Mouse (Mus musculus): ENCODE results near the gene Ociad2. TPM values are rescaled to one million over a fixed set of nuclear protein-coding genes. Genes with fewer than 3 reads are reported as not detected.

Gene Ociad2
- polyA plus RNA-seq, 1 experiment: 18.0 TPM

DNA sequence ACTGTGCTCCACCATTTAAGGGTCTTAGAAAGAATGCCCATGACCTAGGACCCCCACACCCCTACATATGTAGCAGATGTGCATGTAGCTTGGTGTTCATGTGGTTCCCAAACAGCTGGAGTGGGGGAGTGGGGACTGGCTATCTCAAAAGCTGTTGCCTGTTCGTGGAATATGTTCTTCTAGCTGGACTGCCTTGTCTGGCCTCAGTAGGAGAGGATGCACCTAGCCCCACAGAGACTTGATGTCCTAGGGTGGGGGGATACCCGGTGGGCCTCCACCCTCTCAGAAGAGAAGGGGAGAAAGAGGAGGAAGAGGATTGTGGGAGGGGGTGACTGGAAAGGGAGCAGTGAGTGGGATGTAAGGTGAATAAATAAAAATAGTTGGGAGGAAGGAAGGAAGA is 65.9 kb downstream of the Ociad2 start:
- TF ChIP-seq CTCF (IDR thresholded peaks at IDR 0.05; ENCODE audit: borderline replicate concordance, insufficient read depth, low read length) (no peak), POLR2A (IDR thresholded peaks at IDR 0.05; ENCODE audit: low read depth, low read length) (no peak)
- H3K4me1 ChIP-seq (ENCODE audit: control insufficient read depth, insufficient read depth, low read length): peaks cover 8% of the 10 kb centered on the region
- no peak overlapping the region for H3K4me3 ChIP-seq (ENCODE audit: insufficient read depth, low read length)
- no peak overlapping the region for H3K27ac ChIP-seq (ENCODE audit: insufficient read depth, low read length)

DNA sequence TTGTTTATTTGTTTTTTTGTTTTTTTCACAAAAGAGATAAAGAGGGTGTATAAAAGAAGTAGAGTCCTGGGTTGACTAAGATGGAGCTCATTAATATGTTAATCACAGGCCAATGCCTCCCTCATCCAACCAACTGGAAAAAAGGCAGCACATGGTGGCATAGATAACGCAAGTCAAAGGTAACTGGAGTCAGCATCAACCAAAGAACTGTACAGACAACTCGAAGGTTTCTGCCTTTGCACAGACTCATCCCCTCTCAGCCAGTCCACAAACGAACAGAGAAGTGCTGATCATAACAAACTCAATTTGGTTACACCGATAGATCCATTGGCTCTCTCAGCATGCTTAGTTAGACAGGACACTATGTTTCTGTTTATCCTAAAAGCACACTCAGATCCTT is 67.7 kb downstream of the Ociad2 start:
- TF ChIP-seq CTCF (IDR thresholded peaks at IDR 0.05; ENCODE audit: borderline replicate concordance, insufficient read depth, low read length): no peak
- TF ChIP-seq POLR2A (IDR thresholded peaks at IDR 0.05; ENCODE audit: low read depth, low read length): no peak
- no peak overlapping the region for H3K27ac ChIP-seq (ENCODE audit: insufficient read depth, low read length)
- H3K4me3 ChIP-seq (ENCODE audit: insufficient read depth, low read length): no peak overlapping the region
- no peaks in the 10 kb centered on the region; the same call in none of the 2 replicates for H3K4me1 ChIP-seq (ENCODE audit: control insufficient read depth, insufficient read depth, low read length)

Other genes starting within 250 kb of the Ociad2 start
- 55.5 and 59.2 TPM in 2 replicates for gene Fryl, start 84.4 kb downstream of the Ociad2 start, polyA plus RNA-seq (2011; ENCODE audit: insufficient read length, low read depth, missing spikeins)
- 426 and 477 TPM in 2 replicates for gene Ociad1, start 48.2 kb downstream of the Ociad2 start, polyA plus RNA-seq (2011; ENCODE audit: insufficient read length, low read depth, missing spikeins)
- not detected in 2 replicates for gene Cwh43, start 65.0 kb upstream of the Ociad2 start, polyA plus RNA-seq (2011; ENCODE audit: insufficient read length, low read depth, missing spikeins)
- 27.9 and 36.4 TPM in 2 replicates for gene Dcun1d4, start 140.0 kb upstream of the Ociad2 start, polyA plus RNA-seq (2011; ENCODE audit: insufficient read length, low read depth, missing spikeins)

Measured in embryonic fibroblast, embryonic 13.5 days (primary cell).